In genomic region chr8:95348811-95349630, GRCm38 (mm10) we compare ENCODE assay signal across 8 mouse cellular contexts. TPM values are rescaled to one million over a fixed set of nuclear protein-coding genes. Genes with fewer than 3 reads are reported as not detected.
DNase-seq lines count a peak whose midpoint lies in the region; ATAC-seq lines count a peak whose summit lies in the region.
"Had no signal": no experiment of that assay in that cellular context is flagged by ENCODE, and none has a peak within 500 bp of the region (broad histone marks: within the 10 kb centered on the region; RNA-seq: fewer than 3 reads in every experiment).

No protein-coding gene starts in this region.

- intact Hi-C loops in gastrocnemius, postnatal 14 days (cut with DNase I; ENCODE audit: low total_unique reads) = loop anchor here (5.0 to 10.0 kb wide), 3 partner anchors 78 to 346 kb away; no protein-coding TSS in a partner anchor

- H3K9ac ChIP-seq in neural tube, embryonic 13.5 days = no peak overlapping the region
- H3K9ac ChIP-seq: limb, embryonic 15.5 days had no signal

- no peak overlapping the region for H3K4me3 ChIP-seq in neural tube, embryonic 13.5 days
- H3K4me3 ChIP-seq: limb, embryonic 15.5 days had no signal

- peaks cover 4% of the 10 kb centered on the region; the same call in 1 of the 2 replicates for H3K27me3 ChIP-seq in neural tube, embryonic 13.5 days

- H3K4me2 ChIP-seq in neural tube, embryonic 13.5 days = peak overlapping the region; percentile 18
- H3K4me2 ChIP-seq: limb, embryonic 15.5 days had no signal

- peaks cover 48% of the 10 kb centered on the region for H3K4me1 ChIP-seq in neural tube, embryonic 13.5 days (replicated peaks)

- H3K36me3 ChIP-seq in neural tube, embryonic 13.5 days = peaks cover 7% of the 10 kb centered on the region

- ATAC-seq in neural tube, embryonic 13.5 days (ENCODE audit: low read depth) = 0 out of 2 replicates have a peak, but pooled peaks have one; percentile 18

- H3K9me3 ChIP-seq in neural tube, embryonic 13.5 days = no peaks in the 10 kb centered on the region
- H3K9me3 ChIP-seq: limb, embryonic 15.5 days had no signal

- WGBS in neural tube, embryonic 13.5 days = 41% methylated on average over 19 of the region's 19 CpGs

- peak overlapping the region; percentile 34 for H3K27ac ChIP-seq in neural tube, embryonic 13.5 days (replicated peaks)
- H3K27ac ChIP-seq: limb, embryonic 15.5 days had no signal

- no peak for DNase-seq in neural tube, embryonic 10.5 days (ENCODE audit: extremely low spot score, low spot score)
- DNase-seq in cerebellum, adult 9-11 months = peak; percentile 38
- peak; percentile 75 for DNase-seq in gastrocnemius, postnatal 14 days
- DNase-seq in kidney, postnatal 10 days = peak; percentile 78
- peak; percentile 79 for DNase-seq in lung, postnatal 14 days
- DNase-seq in telencephalon, adult 2 months (ENCODE audit: low read depth, low spot score) = peak; percentile 69

RNA-seq across cellular contexts. Expression of gene Mmp15, which starts 3.0 kb away (rescaled TPM):
- 26.9 and 29.1 TPM in 2 replicates for polyA plus RNA-seq in neural tube, embryonic 13.5 days (2015; fragmentation: Nextera tagmentation; extraction: Ambion mirVana)
- 10 to 100 TPM; 21.3 to 35.9 TPM for total RNA-seq in gastrocnemius, postnatal 14 days (2021)

RNA-seq across cellular contexts. Expression of gene Usb1, which starts 16.9 kb away (rescaled TPM):
- polyA plus RNA-seq in neural tube, embryonic 13.5 days (2015; fragmentation: Nextera tagmentation; extraction: Ambion mirVana) = 34.3 and 35.5 TPM in 2 replicates
- 1 to 10 TPM; 6.6 to 7.2 TPM for total RNA-seq in gastrocnemius, postnatal 14 days (2021)

RNA-seq across cellular contexts. Expression of gene Zfp319, which starts 17.3 kb away (rescaled TPM):
- polyA plus RNA-seq in neural tube, embryonic 13.5 days (2015; fragmentation: Nextera tagmentation; extraction: Ambion mirVana) = 15.4 and 16.0 TPM in 2 replicates
- total RNA-seq in gastrocnemius, postnatal 14 days (2021) = 1 to 10 TPM; 5.4 to 6.1 TPM

RNA-seq across cellular contexts. Expression of gene Tepp, which starts 38.7 kb away (rescaled TPM):
- polyA plus RNA-seq in neural tube, embryonic 13.5 days (2015; fragmentation: Nextera tagmentation; extraction: Ambion mirVana) = 0.70 TPM in 1 of 2 replicates, not detected in the other
- total RNA-seq in gastrocnemius, postnatal 14 days (2021) = not detected

RNA-seq across cellular contexts. Expression of gene Cngb1, which starts 42.6 kb away (rescaled TPM):
- 0.39 and 0.82 TPM in 2 replicates for polyA plus RNA-seq in neural tube, embryonic 13.5 days (2015; fragmentation: Nextera tagmentation; extraction: Ambion mirVana)
- 1 to 10 TPM in 1 of 2 experiments, under 1 TPM in 1; 0.92 to 1.3 TPM for total RNA-seq in gastrocnemius, postnatal 14 days (2021)
